In genomic region chr5:119617856-119618255, GRCm38 (mm10) we compare ENCODE assay signal across 27 mouse cellular contexts. TPM values are rescaled to one million over a fixed set of nuclear protein-coding genes. Genes with fewer than 3 reads are reported as not detected.
"Had no signal": no experiment of that assay in that cellular context is flagged by ENCODE, and none has a peak within 500 bp of the region (broad histone marks: within the 10 kb centered on the region; RNA-seq: fewer than 3 reads in every experiment).

No protein-coding gene starts in this region.

- H3K4me1 ChIP-seq: hindbrain, embryonic 13.5 days; hindbrain, embryonic 15.5 days; liver, embryonic 15.5 days had no signal

- DNase-seq: gastrocnemius, postnatal 14 days; gastrocnemius, postnatal 36 days; heart, adult 18-20 months; heart, postnatal 14 days; heart, postnatal 36 days; kidney, adult 11 months; kidney, adult 2 months; kidney, adult 9 months; kidney, postnatal 14 days; kidney, postnatal 36 days; layer of hippocampus, adult 9-11 months; layer of hippocampus, postnatal 36 days; liver; liver, embryonic 13.5 days had no signal

- H3K27ac ChIP-seq: heart, embryonic 13.5 days; heart, embryonic 15.5 days; hindbrain, embryonic 13.5 days; hindbrain, embryonic 15.5 days; hindbrain, postnatal 0 days; kidney, embryonic 15.5 days; kidney, postnatal 0 days; limb, embryonic 10.5 days; limb, embryonic 12.5 days; liver, embryonic 13.5 days; liver, embryonic 15.5 days had no signal

- H3K4me3 ChIP-seq: heart, embryonic 13.5 days; heart, embryonic 15.5 days; hindbrain, embryonic 13.5 days; hindbrain, embryonic 15.5 days; kidney, embryonic 15.5 days; limb, embryonic 10.5 days; limb, embryonic 12.5 days; liver, embryonic 13.5 days; liver, embryonic 15.5 days had no signal

- ATAC-seq: hindbrain, postnatal 0 days; intestine, embryonic 16.5 days had no signal

RNA-seq across cellular contexts. Expression of gene Tbx3, which starts 52.6 kb away (rescaled TPM):
- total RNA-seq: granulocyte monocyte progenitor cell, adult 5-6 weeks; hematopoietic stem cell, adult 5-6 weeks had no signal
